Mouse (Mus musculus) mesoderm, embryonic 11.5 days (tissue): ENCODE measurements around the gene Taf3.

Source experiments
- DNase-seq: peaks from one replicate; pipeline ENCODE4 v3.0.0-alpha.2; 2012; ENCODE audit warnings: low read depth, low spot score

The Taf3 gene

GRCm38 (mm10) chr2:9889651-9890183, 158.7 kb downstream of the Taf3 start, which contains the start of gene Gata3:
Gata3 (minus strand) TSS chr2:9890034.
- DNase-seq = no peak

GRCm38 (mm10) chr2:9888913-9889650, 159.3 kb downstream of the Taf3 start, which contains the start of gene 9230102O04Rik:
9230102O04Rik (minus strand) TSS chr2:9889540.
- DNase-seq = no peak

- no peak for DNase-seq
These were observed 160.8 kb downstream of the Taf3 start for GRCm38 (mm10) chr2:9887636-9888035.

GRCm38 (mm10) chr2:9886921-9887610, 161.3 kb downstream of the Taf3 start:
- no peak for DNase-seq

- DNase-seq = no peak
These were observed 162.4 kb downstream of the Taf3 start for GRCm38 (mm10) chr2:9886031-9886430.

- DNase-seq = no peak
These were observed 163.1 kb downstream of the Taf3 start for GRCm38 (mm10) chr2:9885217-9885770.

GRCm38 (mm10) chr2:9884533-9885216, 163.7 kb downstream of the Taf3 start:
- no peak for DNase-seq

- DNase-seq = no peak
These were observed 164.4 kb downstream of the Taf3 start for GRCm38 (mm10) chr2:9883803-9884532.

GRCm38 (mm10) chr2:9882926-9883802, 165.2 kb downstream of the Taf3 start:
- DNase-seq = no peak

- DNase-seq = no peak
These were observed 165.9 kb downstream of the Taf3 start for GRCm38 (mm10) chr2:9882371-9882925.

- no peak for DNase-seq
These were observed 166.8 kb downstream of the Taf3 start for GRCm38 (mm10) chr2:9881611-9882023.

- DNase-seq = peak; percentile 56
These were observed 167.3 kb downstream of the Taf3 start, which contains the start of gene 4930412O13Rik for GRCm38 (mm10) chr2:9881051-9881591. 4930412O13Rik (plus strand) TSS chr2:9881252.

- DNase-seq = no peak
These were observed 168.1 kb downstream of the Taf3 start for GRCm38 (mm10) chr2:9880271-9880670.

GRCm38 (mm10) chr2:9879493-9879892, 168.9 kb downstream of the Taf3 start:
- DNase-seq = peak; percentile 96

GRCm38 (mm10) chr2:9879092-9879491, 169.3 kb downstream of the Taf3 start:
- peak; percentile 48 for DNase-seq

GRCm38 (mm10) chr2:9878564-9879081, 169.8 kb downstream of the Taf3 start:
- peak; percentile 76 for DNase-seq

- DNase-seq = no peak
These were observed 170.3 kb downstream of the Taf3 start for GRCm38 (mm10) chr2:9877966-9878563.

GRCm38 (mm10) chr2:9877326-9877690, 171.1 kb downstream of the Taf3 start:
- no peak for DNase-seq
